Mouse (Mus musculus): Measurements from ENCODE around the gene Icam5.

Icam5 gene

DNA sequence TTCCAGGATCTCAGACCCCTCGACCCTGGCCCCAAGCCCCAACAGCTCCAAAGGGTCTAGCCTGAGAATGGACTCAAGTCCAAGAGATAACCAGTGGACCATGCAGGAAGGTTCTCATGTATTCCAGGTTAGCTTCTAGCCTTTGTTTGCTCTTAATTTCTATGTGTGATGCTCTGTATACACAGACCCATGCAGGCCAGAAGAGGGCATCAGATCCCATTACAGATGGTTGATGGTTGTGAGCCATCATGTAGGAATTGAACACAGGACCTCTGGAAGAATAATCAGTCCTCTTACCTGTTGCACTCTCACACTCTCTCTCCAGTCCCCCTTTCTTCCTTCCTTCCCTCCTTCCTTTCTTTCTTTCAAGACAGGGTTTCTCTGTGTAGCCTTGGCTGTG lies 19.5 kb upstream of the Icam5 start:
- no peak for DNase-seq (ENCODE audit: low read depth in 2 of 2, low spot score in 2 of 2)

GRCm38 (mm10) chr9:21014691-21015570 lies 16.9 kb upstream of the Icam5 start:
- DNase-seq (ENCODE audit: low read depth in 2 of 2, low spot score in 2 of 2): peak in 1 of 2 experiments; percentile 36

- peak; percentile 80 to 84 for DNase-seq (ENCODE audit: low read depth in 2 of 2, low spot score in 2 of 2)
These were observed 16.2 kb upstream of the Icam5 start, which contains the start of gene Icam1 for GRCm38 (mm10) chr9:21015571-21016130. Icam1 (plus strand) TSS chr9:21015985.

DNA sequence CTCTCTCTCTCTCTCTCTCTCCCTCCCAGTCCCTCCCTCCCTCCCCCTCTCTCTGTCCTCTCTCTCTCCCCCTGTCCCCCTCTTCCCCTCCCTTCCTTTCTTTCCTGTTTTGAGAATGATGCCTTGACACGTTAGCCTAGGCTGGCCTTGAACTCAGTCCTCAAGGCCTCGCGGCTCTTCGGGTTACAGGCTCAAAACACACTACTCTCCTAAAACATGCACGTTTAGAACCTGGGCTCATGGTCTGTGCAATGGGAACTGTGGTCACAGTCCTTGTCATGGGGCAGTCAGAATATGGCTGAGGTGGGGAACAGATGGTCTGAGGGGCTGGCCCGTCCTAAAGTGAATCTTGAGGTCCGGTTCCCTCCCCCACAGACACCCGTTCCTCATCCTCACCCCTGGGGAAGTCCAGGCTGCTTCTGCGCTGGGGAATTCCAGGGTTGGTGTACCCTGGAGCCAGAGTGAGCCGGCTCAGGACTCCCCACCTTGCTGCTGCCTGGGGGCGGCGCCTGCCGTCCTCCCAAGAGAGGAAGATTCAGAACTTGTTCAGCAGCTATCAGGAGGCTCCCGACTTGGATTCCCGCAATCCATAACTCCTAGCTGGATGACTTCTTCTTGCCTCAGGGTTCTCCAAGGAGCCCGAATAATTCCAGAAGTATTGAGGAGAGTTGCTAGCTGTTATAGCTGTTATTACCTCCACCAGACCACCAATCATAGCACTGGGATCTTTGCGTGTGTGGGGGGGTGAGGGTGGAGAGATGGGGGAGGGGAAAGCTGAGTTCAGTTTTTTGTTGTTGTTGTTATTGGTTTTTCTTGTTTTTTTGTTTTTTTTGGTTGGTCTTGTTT lies 15.3 kb upstream of the Icam5 start:
- DNase-seq (ENCODE audit: low read depth in 2 of 2, low spot score in 2 of 2): no peak

GRCm38 (mm10) chr9:21017177-21017575 lies 14.7 kb upstream of the Icam5 start:
- no peak for DNase-seq (ENCODE audit: low read depth in 2 of 2, low spot score in 2 of 2)

GRCm38 (mm10) chr9:21018600-21018999 lies 13.3 kb upstream of the Icam5 start:
- no peak for DNase-seq (ENCODE audit: low read depth in 2 of 2, low spot score in 2 of 2)

DNA sequence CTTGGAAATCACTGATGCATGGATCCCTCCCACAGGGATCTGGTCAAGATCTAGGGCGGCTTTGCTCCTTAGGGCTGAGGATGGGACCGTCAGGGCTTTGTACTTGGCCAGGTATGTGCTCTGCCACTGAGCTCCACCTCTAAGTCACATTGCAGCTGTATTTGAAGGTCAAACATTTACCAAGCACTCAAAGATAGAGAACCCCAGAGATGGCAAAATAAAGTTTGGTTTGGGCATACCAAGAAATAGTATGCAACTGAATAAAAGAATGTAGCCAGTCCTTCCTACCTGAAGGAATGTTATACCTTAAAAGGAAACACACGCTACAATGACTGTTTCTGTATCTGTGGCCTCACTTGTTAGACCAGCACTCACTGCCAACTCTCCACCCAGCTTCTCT lies 10.5 kb upstream of the Icam5 start:
- DNase-seq (ENCODE audit: low read depth in 2 of 2, low spot score in 2 of 2): no peak

GRCm38 (mm10) chr9:21022288-21022687 lies 9.6 kb upstream of the Icam5 start:
- DNase-seq (ENCODE audit: low read depth in 2 of 2, low spot score in 2 of 2): no peak

- DNase-seq (ENCODE audit: low read depth in 2 of 2, low spot score in 2 of 2): no peak
These were observed 9.1 kb upstream of the Icam5 start for GRCm38 (mm10) chr9:21022726-21023125.

- DNase-seq (ENCODE audit: low read depth in 2 of 2, low spot score in 2 of 2): no peak
These were observed 6.5 kb upstream of the Icam5 start for GRCm38 (mm10) chr9:21025258-21025810.

DNA sequence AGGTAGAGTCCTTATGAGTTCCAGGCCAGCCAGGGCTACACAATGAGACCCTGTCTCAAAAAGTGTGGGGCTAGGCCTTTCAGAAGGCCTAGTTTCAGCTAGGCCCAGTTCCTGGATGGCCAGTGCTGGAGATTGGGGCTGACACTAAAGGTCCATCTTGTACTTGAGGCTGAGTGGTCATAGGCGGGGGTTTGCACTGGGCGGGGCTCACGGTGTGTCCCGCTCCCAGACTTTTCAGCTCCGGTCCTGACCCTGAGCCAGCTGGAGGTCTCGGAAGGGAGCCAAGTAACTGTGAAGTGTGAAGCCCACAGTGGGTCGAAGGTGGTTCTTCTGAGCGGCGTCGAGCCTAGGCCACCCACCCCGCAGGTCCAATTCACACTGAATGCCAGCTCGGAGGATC lies 5.0 kb upstream of the Icam5 start:
- no peak for DNase-seq (ENCODE audit: low read depth in 2 of 2, low spot score in 2 of 2)

DNA sequence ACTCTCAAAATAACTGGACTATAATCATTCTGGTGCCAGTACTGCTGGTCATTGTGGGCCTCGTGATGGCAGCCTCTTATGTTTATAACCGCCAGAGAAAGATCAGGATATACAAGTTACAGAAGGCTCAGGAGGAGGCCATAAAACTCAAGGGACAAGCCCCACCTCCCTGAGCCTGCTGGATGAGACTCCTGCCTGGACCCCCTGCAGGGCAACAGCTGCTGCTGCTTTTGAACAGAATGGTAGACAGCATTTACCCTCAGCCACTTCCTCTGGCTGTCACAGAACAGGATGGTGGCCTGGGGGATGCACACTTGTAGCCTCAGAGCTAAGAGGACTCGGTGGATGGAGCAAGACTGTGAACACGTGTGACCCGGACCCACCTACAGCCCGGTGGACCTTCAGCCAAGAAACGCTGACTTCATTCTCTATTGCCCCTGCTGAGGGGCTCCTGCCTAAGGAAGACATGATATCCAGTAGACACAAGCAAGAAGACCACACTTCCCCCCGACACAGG lies 4.0 kb upstream of the Icam5 start:
- DNase-seq (ENCODE audit: low read depth in 2 of 2, low spot score in 2 of 2): no peak

DNA sequence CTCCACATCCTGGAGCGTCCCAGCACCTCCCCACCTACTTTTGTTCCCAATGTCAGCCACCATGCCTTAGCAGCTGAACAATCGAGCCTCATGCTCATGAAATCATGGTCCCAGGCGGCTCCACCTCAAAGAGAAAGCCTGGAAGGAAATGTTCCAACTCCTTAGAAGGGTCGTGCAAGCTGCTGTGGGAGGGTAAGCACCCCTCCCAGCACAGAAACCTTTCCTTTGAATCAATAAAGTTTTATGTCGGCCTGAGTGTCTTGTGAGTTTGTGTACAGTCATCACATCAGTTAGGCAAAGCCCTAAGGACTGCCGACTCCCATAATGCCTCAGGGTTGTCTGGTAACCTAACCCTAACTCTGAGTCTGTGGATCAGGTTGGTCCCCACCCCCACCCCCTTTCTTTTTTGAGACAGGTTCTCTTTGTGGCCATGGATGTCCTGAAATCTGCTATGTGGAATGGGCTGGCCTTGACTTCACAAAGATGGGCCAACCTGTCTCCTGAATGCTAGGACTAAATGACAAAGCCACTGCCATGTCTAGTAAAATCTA lies 3.2 kb upstream of the Icam5 start:
- DNase-seq (ENCODE audit: low read depth in 2 of 2, low spot score in 2 of 2): no peak

DNA sequence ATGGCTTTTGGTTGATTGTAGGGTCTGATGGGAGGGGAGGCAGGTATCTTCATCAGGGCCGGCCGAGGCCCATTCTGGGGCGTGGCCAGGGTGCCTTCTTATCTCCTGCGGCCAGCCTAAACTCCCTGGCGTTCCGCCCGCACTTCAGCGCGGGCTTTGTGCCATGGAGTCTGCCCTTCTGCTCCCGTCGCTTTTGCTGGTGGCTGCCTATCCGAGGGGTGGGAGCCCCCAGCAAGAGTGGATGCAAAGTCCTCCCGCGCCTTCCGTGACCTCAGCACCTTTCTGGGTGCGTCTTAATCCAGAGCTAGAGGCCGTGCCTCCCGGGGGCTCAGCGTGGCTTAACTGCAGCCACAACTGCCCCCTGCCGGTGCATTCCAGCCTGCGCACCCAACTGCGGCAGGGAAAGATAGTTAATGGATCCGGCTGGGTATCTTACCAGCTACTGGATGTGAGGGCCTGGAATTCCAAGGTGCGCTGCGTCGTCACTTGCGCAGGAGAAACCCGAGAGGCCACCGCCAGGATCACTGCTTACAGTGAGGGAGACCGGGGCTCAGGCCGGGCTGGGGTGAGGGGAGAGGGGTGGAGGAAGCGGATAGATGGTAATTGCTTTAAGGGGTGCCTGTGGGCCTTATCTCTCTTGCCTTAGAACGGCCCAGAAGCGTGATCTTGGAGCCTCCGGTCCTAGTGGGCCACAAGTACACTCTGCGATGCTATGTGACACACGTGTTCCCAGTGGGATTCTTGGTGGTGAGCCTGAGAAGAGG lies 2.4 kb upstream of the Icam5 start, which contains the start of gene Icam4:
Gene Icam4 (plus strand): TSS at position 83 of the 764 bp plus-strand sequence.
- DNase-seq (ENCODE audit: low read depth in 2 of 2, low spot score in 2 of 2): peak; percentile 68 to 72

DNA sequence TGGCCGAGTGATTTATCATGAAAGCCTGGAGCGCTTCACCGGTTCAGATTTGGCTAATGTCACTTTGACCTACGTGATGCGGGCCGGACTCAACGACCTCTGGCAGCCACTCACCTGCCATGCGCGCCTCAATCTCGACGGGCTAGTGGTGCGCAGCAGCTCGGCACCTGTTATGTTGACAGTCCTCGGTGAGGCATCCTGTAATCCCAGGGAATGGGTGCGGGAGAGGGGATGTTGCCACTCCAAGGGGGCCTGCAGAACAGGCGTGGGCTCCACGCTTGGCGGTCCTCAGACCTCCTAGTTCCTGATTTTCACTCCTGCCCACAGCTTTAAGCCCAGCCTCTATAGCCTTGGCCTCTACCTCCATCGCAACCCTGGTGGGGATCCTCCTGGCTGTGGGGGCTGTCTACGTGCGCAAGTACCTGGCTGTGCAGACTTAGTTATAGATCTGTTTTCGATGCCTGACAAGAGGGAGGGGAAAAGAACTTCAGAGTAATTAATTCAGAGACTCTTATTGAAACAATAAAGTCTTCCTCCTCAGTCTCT lies 1.7 kb upstream of the Icam5 start:
- peak in 1 of 2 experiments; percentile 26 for DNase-seq (ENCODE audit: low read depth in 2 of 2, low spot score in 2 of 2)

GRCm38 (mm10) chr9:21030781-21031250 lies 1.1 kb upstream of the Icam5 start:
- DNase-seq (ENCODE audit: low read depth in 2 of 2, low spot score in 2 of 2): peak; percentile 80 to 89

GRCm38 (mm10) chr9:21031251-21031895 lies 500 bp upstream of the Icam5 start:
- DNase-seq (ENCODE audit: low read depth in 2 of 2, low spot score in 2 of 2): peak in 1 of 2 experiments; percentile 60

GRCm38 (mm10) chr9:21032491-21032890 lies 618 bp downstream of the Icam5 start:
- DNase-seq (ENCODE audit: low read depth in 2 of 2, low spot score in 2 of 2): no peak

- DNase-seq (ENCODE audit: low read depth in 2 of 2, low spot score in 2 of 2): peak; percentile 65 to 82
These were observed 1.3 kb downstream of the Icam5 start for GRCm38 (mm10) chr9:21033136-21033535.

Measured in CD8-positive naive resting alpha-beta T cell, adult 2 months (primary cell).